Comparison of ENCODE assay signal across 8 mouse cellular contexts in the genomic region with DNA sequence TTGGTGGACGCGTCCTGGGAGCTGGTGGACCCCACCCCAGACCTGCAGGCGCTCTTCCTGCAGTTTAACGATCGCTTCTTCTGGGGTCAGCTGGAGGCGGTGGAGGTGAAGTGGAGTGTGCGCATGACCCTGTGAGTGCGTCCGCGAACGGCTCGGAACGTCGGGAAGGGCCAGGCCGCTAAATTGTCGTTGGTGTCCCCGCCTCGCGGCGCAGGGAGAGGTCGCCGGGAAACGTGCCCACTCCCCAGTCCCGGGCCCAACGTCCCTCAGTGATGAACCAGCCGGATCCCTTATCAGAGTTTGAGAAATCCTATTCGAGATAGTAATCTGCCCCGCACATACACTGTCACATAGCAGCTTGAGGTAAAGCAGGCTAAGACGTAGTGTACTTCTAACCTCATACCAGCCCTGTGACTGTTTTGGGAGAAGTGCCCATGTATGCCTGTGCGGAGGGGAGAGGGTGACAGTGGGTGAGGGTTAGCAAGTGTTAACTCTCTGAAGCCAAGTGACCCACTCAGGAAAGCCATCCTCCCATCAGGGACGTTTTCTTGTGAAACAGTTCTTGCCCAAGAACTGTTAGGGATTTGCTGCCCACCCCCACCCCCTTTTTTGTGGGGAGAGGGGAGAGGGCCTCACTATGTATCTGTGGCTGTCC. TPM values are rescaled to one million over a fixed set of nuclear protein-coding genes. Genes with fewer than 3 reads are reported as not detected.
DNase-seq lines count a peak whose midpoint lies in the region; ATAC-seq and TF ChIP-seq lines count a peak whose summit lies in the region.

No protein-coding gene starts in this region.

- 6% methylated on average over 31 of the region's 31 CpGs for WGBS in hindbrain, embryonic 10.5 days
- 7% methylated on average over 31 of the region's 31 CpGs for WGBS in midbrain, embryonic 11.5 days

- no peak; the same call in 1 of the 2 replicates for ATAC-seq in midbrain, embryonic 11.5 days (ENCODE audit: low FRiP score)

- no peak for DNase-seq in layer of hippocampus, adult 2 months (ENCODE audit: low spot score in 2 of 2)
- no peak for DNase-seq in layer of hippocampus, adult 18-20 months (ENCODE audit: low spot score in 2 of 2)
- no peak for DNase-seq in hindbrain, embryonic 10.5 days (ENCODE audit: low spot score)
- no peak for DNase-seq in midbrain, embryonic 11.5 days (ENCODE audit: low spot score, missing footprints)
- DNase-seq in Muller cell, postnatal 12 days (ENCODE audit: inconsistent ontology term) = no peak
- no peak for DNase-seq in layer of hippocampus, postnatal 25 days (ENCODE audit: extremely low spot score in 1 of 2, low spot score in 1 of 2)
- no peak for DNase-seq in urinary bladder, postnatal 4 days (ENCODE audit: low spot score in 2 of 2)

- H3K36me3 ChIP-seq in hindbrain, embryonic 10.5 days = peaks cover 73% of the 10 kb centered on the region
- peaks cover 7% of the 10 kb centered on the region for H3K36me3 ChIP-seq in midbrain, embryonic 11.5 days (ENCODE audit: control insufficient read depth, insufficient read depth, low read length)

- H3K4me2 ChIP-seq in midbrain, embryonic 11.5 days = peak overlapping the region; percentile 100

- no peak for TF ChIP-seq CTCF in layer of hippocampus, adult 2 months (conservative IDR thresholded peaks at IDR 0.05)

- H3K27ac ChIP-seq in layer of hippocampus, adult 2 months = peak overlapping the region; percentile 97
- H3K27ac ChIP-seq in brown adipose tissue, adult 24 weeks (replicated peaks; ENCODE audit: low read depth, low read length) = peak overlapping the region; percentile 66
- peak overlapping the region; percentile 86 for H3K27ac ChIP-seq in hindbrain, embryonic 10.5 days
- H3K27ac ChIP-seq in midbrain, embryonic 11.5 days (ENCODE audit: low read depth, low read length) = peak overlapping the region; percentile 22; the same call in 1 of the 2 replicates

- H3K4me1 ChIP-seq in brown adipose tissue, adult 24 weeks (ENCODE audit: control insufficient read depth, insufficient read depth, insufficient read length, low read length) = peaks cover 21% of the 10 kb centered on the region
- H3K4me1 ChIP-seq in hindbrain, embryonic 10.5 days (replicated peaks) = peaks cover 30% of the 10 kb centered on the region
- peaks cover 18% of the 10 kb centered on the region for H3K4me1 ChIP-seq in midbrain, embryonic 11.5 days (ENCODE audit: control insufficient read depth, insufficient read depth, low read length)

- H3K27me3 ChIP-seq in hindbrain, embryonic 10.5 days (ENCODE audit: insufficient read depth, poor library complexity, severe bottlenecking) = no peaks in the 10 kb centered on the region
- no peaks in the 10 kb centered on the region for H3K27me3 ChIP-seq in midbrain, embryonic 11.5 days (ENCODE audit: control insufficient read depth, insufficient read depth, low read length)

- H3K9ac ChIP-seq in midbrain, embryonic 11.5 days (ENCODE audit: low read length) = peak overlapping the region; percentile 84

- H3K9me3 ChIP-seq in hindbrain, embryonic 10.5 days = no peaks in the 10 kb centered on the region
- no peaks in the 10 kb centered on the region for H3K9me3 ChIP-seq in midbrain, embryonic 11.5 days (ENCODE audit: control insufficient read depth, low read length)

- peak overlapping the region; percentile 67 for H3K4me3 ChIP-seq in layer of hippocampus, adult 2 months
- H3K4me3 ChIP-seq in brown adipose tissue, adult 24 weeks (ENCODE audit: insufficient read depth, low read depth, low read length) = peak overlapping the region; percentile 92
- H3K4me3 ChIP-seq in hindbrain, embryonic 10.5 days = peak overlapping the region; percentile 99
- peak overlapping the region; percentile 95 for H3K4me3 ChIP-seq in midbrain, embryonic 11.5 days (ENCODE audit: low read depth, low read length)

RNA-seq across cellular contexts. Expression of gene Sprtn, which starts 0.7 kb away (rescaled TPM):
- 10 to 100 TPM; 16.8 to 17.6 TPM for total RNA-seq in layer of hippocampus, adult 2 months (2021)
- total RNA-seq in layer of hippocampus, adult 18-20 months (2021) = 10 to 100 TPM; 13.1 to 13.2 TPM
- polyA plus RNA-seq in brown adipose tissue, adult 24 weeks (2012; ENCODE audit: insufficient read depth, insufficient read length, missing spikeins) = 10.2 and 14.9 TPM in 2 replicates
- 11.0 and 11.7 TPM in 2 replicates for polyA plus RNA-seq in hindbrain, embryonic 10.5 days (2016; fragmentation: Nextera tagmentation; extraction: Ambion mirVana)
- 12.5 and 14.1 TPM in 2 replicates for polyA plus RNA-seq in midbrain, embryonic 11.5 days (2014; fragmentation: Nextera tagmentation; extraction: Ambion mirVana)
- 10 to 100 TPM; 11.6 to 14.8 TPM for total RNA-seq in layer of hippocampus, postnatal 25 days (2021)

RNA-seq across cellular contexts. Expression of gene Exoc8, which starts 0.9 kb away (rescaled TPM):
- 10 to 100 TPM; 35.6 TPM for total RNA-seq in layer of hippocampus, adult 2 months (2021)
- 10 to 100 TPM; 33.5 to 36.9 TPM for total RNA-seq in layer of hippocampus, adult 18-20 months (2021)
- 9.7 and 13.5 TPM in 2 replicates for polyA plus RNA-seq in brown adipose tissue, adult 24 weeks (2012; ENCODE audit: insufficient read depth, insufficient read length, missing spikeins)
- 8.4 and 9.5 TPM in 2 replicates for polyA plus RNA-seq in hindbrain, embryonic 10.5 days (2016; fragmentation: Nextera tagmentation; extraction: Ambion mirVana)
- polyA plus RNA-seq in midbrain, embryonic 11.5 days (2014; fragmentation: Nextera tagmentation; extraction: Ambion mirVana) = 7.1 and 7.2 TPM in 2 replicates
- total RNA-seq in layer of hippocampus, postnatal 25 days (2021) = 10 to 100 TPM; 36.9 to 37.3 TPM

RNA-seq across cellular contexts. Expression of gene 2810004N23Rik, which starts 35.5 kb away (rescaled TPM):
- 10 to 100 TPM; 21.8 to 24.8 TPM for total RNA-seq in layer of hippocampus, adult 2 months (2021)
- 10 to 100 TPM; 21.2 to 24.5 TPM for total RNA-seq in layer of hippocampus, adult 18-20 months (2021)
- 12.9 and 17.1 TPM in 2 replicates for polyA plus RNA-seq in brown adipose tissue, adult 24 weeks (2012; ENCODE audit: insufficient read depth, insufficient read length, missing spikeins)
- polyA plus RNA-seq in hindbrain, embryonic 10.5 days (2016; fragmentation: Nextera tagmentation; extraction: Ambion mirVana) = 51.4 and 71.3 TPM in 2 replicates
- polyA plus RNA-seq in midbrain, embryonic 11.5 days (2014; fragmentation: Nextera tagmentation; extraction: Ambion mirVana) = 40.6 and 41.7 TPM in 2 replicates
- total RNA-seq in layer of hippocampus, postnatal 25 days (2021) = 10 to 100 TPM; 22.4 to 23.5 TPM

RNA-seq across cellular contexts. Expression of gene Gnpat, which starts 35.5 kb away (rescaled TPM):
- 10 to 100 TPM; 64.3 to 68.0 TPM for total RNA-seq in layer of hippocampus, adult 2 months (2021)
- total RNA-seq in layer of hippocampus, adult 18-20 months (2021) = 10 to 100 TPM; 58.4 to 61.9 TPM
- polyA plus RNA-seq in brown adipose tissue, adult 24 weeks (2012; ENCODE audit: insufficient read depth, insufficient read length, missing spikeins) = 133 and 153 TPM in 2 replicates
- 143 and 147 TPM in 2 replicates for polyA plus RNA-seq in hindbrain, embryonic 10.5 days (2016; fragmentation: Nextera tagmentation; extraction: Ambion mirVana)
- 136 and 138 TPM in 2 replicates for polyA plus RNA-seq in midbrain, embryonic 11.5 days (2014; fragmentation: Nextera tagmentation; extraction: Ambion mirVana)
- total RNA-seq in layer of hippocampus, postnatal 25 days (2021) = 10 to 100 TPM; 61.7 to 69.2 TPM

RNA-seq across cellular contexts. Expression of gene Egln1, which starts 50.7 kb away (rescaled TPM):
- total RNA-seq in layer of hippocampus, adult 2 months (2021) = 10 to 100 TPM; 60.3 to 65.9 TPM
- 10 to 100 TPM; 67.8 to 69.6 TPM for total RNA-seq in layer of hippocampus, adult 18-20 months (2021)
- polyA plus RNA-seq in brown adipose tissue, adult 24 weeks (2012; ENCODE audit: insufficient read depth, insufficient read length, missing spikeins) = 134 and 142 TPM in 2 replicates
- polyA plus RNA-seq in hindbrain, embryonic 10.5 days (2016; fragmentation: Nextera tagmentation; extraction: Ambion mirVana) = 10.1 and 12.2 TPM in 2 replicates
- 18.5 and 21.0 TPM in 2 replicates for polyA plus RNA-seq in midbrain, embryonic 11.5 days (2014; fragmentation: Nextera tagmentation; extraction: Ambion mirVana)
- 10 to 100 TPM; 60.3 to 69.1 TPM for total RNA-seq in layer of hippocampus, postnatal 25 days (2021)

Comparison
In these comparisons a context has a peak if more than half of its experiments do, and no peak if none do; other contexts are left out.
1. H3K27ac ChIP-seq: peak in every context shown above with its lines; median percentile 97 in layer of hippocampus, adult 2 months; 86 in hindbrain, embryonic 10.5 days; 66 in brown adipose tissue, adult 24 weeks; 22 in midbrain, embryonic 11.5 days.